Mouse (Mus musculus): Measurements from ENCODE around the gene Srrm3.

Gene Srrm3

GRCm38 (mm10) chr5:135869661-135870423 lies 63.2 kb downstream of the Srrm3 start:
- no peak for DNase-seq (ENCODE audit: low read depth)

- DNase-seq (ENCODE audit: low read depth), result no peak
Measured at GRCm38 (mm10) chr5:135870505-135870904, 63.8 kb downstream of the Srrm3 start.

GRCm38 (mm10) chr5:135872996-135873395 lies 66.3 kb downstream of the Srrm3 start:
- DNase-seq (ENCODE audit: low read depth), result no peak

- no peak for DNase-seq (ENCODE audit: low read depth)
Measured at GRCm38 (mm10) chr5:135873753-135874152, 67.1 kb downstream of the Srrm3 start.

- DNase-seq (ENCODE audit: low read depth), result peak; percentile 53
Measured at GRCm38 (mm10) chr5:135877180-135877579, 70.5 kb downstream of the Srrm3 start.

GRCm38 (mm10) chr5:135877831-135878231 lies 71.1 kb downstream of the Srrm3 start:
- DNase-seq (ENCODE audit: low read depth), result peak; percentile 51

DNA sequence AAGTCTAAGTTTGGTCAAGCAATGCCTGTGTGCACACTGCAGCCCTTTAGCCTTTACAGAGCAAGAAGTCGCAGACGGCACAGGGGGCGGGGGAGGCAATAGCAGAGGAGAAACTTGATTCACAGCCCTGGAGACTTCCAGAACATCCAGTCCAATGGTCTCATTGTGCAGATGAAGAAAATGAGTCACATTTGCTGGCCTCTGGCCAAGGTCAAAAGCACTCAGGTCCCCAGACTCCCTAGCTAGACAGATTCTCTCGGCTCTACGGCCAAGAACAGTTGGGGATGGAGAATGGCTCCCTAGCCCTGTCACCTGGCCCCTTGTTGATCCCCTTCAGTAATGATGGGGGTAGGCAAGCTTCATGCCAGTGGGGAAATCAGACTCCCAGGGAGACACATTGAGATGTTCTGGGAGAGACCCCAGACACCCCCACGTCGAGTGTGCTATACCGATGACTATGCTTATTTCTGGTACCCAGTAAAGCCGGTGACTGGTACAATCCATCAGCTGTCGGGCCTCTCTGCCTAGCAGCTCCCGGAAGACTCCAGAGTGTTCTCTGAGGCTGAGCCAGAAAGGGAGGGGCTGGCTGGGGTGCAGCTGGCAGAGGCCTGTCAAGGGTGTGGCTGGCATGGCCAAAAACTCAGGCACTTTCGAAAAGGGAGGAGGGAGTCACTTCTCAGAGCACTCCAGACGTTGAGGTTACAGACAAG lies 72.9 kb downstream of the Srrm3 start:
- no peak for DNase-seq (ENCODE audit: low read depth)

DNA sequence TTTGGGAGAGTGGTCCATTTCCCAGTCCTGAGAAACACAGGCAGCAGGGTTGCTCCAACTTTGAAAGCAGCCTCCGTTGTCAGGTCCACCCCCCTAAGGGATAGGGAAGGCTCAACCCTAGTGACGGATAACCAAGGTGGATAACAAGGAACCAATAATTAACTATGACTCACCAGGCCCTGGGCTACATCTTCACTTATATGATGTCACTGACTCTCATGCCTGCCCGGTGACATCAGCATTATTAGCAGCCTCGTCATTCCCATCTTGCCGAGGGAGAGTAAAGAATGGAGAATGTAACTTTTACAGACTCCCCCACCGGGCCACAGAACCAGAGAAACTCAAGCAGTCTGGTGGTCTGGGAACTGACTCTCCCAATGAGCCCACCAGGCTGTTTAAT lies 78.0 kb downstream of the Srrm3 start:
- DNase-seq (ENCODE audit: low read depth), result no peak

DNA sequence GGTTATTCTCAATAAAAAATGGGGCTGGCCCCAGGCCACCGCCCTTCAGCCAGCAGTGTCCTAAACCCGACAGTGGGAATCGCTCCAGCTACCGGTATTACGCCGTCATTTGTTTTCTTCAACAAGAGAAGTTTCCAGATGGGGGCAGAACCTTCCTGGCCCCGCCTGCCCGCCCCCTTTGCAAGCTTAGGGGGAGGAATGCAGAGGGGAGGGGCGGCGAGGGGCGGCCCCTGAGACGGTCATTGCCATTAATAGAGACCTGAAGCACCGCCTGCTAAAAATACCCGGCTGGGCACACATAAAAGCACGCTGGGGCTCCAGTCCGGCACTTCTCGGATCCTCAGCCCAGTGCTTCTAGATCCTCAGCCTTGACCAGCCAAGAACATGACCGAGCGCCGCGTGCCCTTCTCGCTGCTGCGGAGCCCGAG lies 81.0 kb downstream of the Srrm3 start, which contains the start of gene Hspb1:
Hspb1 (plus strand) TSS at position 245 of the 428 bp plus-strand sequence.
- DNase-seq (ENCODE audit: low read depth), result no peak

GRCm38 (mm10) chr5:135888405-135889215 lies 81.9 kb downstream of the Srrm3 start:
- DNase-seq (ENCODE audit: low read depth), result no peak

GRCm38 (mm10) chr5:135890323-135890722 lies 83.6 kb downstream of the Srrm3 start:
- no peak for DNase-seq (ENCODE audit: low read depth)

DNA sequence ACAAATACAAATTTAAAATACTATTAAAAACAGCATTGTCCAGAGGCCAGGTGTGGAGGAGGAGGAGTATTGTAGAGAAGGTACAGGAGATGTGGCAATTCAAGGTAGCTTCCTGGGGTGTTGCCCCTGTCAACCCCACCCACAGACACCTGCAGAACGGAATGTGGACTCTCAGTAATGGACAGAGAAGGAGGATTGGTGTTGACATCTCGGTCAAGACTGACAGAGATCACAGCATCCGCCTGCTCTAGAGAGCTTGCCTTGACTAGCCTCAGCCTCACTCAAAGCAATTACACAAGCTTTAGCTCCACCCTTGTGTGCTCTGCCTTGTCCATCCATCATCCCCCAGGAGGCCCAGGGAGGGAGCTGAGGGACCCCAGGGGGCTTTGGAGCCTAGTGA lies 84.2 kb downstream of the Srrm3 start:
- DNase-seq (ENCODE audit: low read depth), result no peak

- no peak for DNase-seq (ENCODE audit: low read depth)
Measured at GRCm38 (mm10) chr5:135892589-135893351, 86.1 kb downstream of the Srrm3 start.

- DNase-seq (ENCODE audit: low read depth), result no peak
Measured at GRCm38 (mm10) chr5:135894958-135895357, 88.3 kb downstream of the Srrm3 start.

DNA sequence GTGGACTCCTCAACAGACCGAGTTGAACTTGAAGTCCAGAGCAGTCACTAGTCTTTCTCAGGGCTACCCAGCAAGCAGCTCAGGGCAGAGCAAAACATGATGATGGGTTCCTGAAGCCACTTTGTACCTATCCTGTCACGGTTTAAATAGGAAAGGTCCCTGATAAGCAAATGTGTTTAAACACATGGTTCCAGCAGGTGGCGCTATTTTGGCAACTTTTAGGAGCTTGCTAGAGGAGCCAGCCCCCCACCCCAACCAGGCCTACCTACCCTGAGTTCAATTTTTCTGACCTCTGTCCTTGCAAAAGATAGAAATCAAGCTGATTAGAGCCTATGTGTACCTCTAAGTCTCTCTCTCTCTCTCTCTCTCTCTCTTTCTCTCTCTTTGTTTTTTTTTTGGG lies 91.3 kb downstream of the Srrm3 start:
- DNase-seq (ENCODE audit: low read depth), result peak; percentile 72

GRCm38 (mm10) chr5:135898995-135899394 lies 92.3 kb downstream of the Srrm3 start:
- DNase-seq (ENCODE audit: low read depth), result no peak

DNA sequence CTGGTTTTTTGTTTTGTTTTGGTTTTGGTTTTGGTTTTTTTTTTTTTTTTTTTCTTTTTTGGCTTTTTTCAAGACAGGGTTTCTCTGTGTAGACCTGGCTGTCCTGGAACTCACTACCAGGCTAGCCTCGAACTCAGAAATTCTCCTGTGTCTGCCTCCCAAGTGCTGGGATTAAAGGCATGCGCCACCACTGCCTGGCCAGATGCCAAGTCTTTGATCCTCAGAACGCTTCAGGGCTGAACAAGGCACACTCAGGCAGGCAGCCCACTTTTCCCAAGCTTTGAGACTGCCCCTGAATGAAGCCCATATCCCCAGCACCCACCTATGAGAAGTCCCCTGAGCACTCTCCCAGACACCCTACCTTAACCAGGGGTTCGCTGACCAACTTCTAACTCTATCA lies 93.1 kb downstream of the Srrm3 start:
- DNase-seq (ENCODE audit: low read depth), result no peak

DNA sequence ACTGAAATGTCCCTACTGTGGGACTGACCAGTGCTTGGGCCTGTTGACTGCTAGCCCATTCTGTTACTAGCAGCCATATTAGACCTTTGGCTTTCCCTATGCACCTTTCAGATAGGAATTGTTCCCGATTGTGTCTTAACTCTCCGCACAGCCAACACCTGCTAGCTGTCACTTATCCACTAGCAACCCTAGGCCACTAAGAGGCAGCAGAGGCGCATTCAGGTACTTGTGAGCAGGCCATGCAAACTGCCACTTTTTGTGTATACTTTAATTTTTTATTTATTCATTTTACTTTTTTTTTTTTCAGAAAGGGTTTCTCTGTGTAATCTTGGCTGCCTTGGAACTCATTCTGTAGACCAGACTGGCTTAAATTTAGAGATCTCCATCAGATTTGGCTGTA lies 94.0 kb downstream of the Srrm3 start:
- DNase-seq (ENCODE audit: low read depth), result no peak

GRCm38 (mm10) chr5:135901354-135902095 lies 94.8 kb downstream of the Srrm3 start:
- DNase-seq (ENCODE audit: low read depth), result peak; percentile 46

- no peak for DNase-seq (ENCODE audit: low read depth)
Measured at GRCm38 (mm10) chr5:135903058-135903457, 96.4 kb downstream of the Srrm3 start.

DNA sequence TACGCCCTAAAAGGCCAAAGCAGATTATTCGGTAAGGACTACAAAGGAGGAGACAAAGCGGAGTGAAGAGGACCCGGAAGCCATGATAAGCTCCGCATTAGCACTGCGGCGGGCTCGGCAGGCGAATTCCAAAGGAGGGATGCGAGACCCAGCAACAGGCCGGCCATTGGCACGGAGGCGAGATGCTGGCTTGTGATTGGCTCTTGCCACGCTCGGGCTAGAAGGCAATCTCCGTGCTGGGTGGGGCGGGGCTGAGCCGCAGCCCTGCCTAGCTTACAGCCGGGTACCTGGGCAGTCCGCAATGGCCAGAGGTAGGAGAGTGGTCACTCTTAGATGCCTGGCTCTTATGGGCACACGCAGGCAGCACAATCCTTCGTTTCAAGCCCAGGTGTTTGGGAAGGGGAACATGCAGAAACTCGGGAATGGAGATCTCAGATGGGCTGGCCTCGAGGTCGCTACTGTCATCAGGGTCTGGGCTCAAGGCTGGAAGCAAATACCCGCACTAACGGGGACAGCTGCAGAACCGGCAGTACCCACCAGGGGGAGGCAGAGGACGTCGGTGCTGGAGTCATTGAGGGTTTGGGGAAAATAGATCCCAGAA lies 97.0 kb downstream of the Srrm3 start:
- DNase-seq (ENCODE audit: low read depth), result peak; percentile 60
